Mouse (Mus musculus) E14TG2a.4 (cell line): ENCODE measurements at regions not wholly inside any gene's neighbourhood (a gene's known extent, or its start where the extent isn't known, plus 50 kb on each side); places are given as distances from the start of the nearest gene placed in this dataset.

Experiments used
- CTCF ChIP-seq: conservative IDR thresholded peaks from 2 replicates; pipeline ENCODE4 v1.5.1; 2014; ENCODE audit warnings: low read length
- NANOG ChIP-seq: IDR thresholded peaks from 2 replicates; pipeline ENCODE4 v1.6.1; 2014; ENCODE audit warnings: borderline replicate concordance, low read length, mixed read lengths
- POU5F1 ChIP-seq: IDR thresholded peaks from 2 replicates; pipeline ENCODE4 v1.6.1; 2014; ENCODE audit warnings: low read length, borderline replicate concordance

GRCm38 (mm10) chr13:90490991-90491951 is 401.9 kb upstream of the Xrcc4 start:
- TF ChIP-seq CTCF (no peak), POU5F1 (no peak), NANOG (no peak)
